Mouse (Mus musculus): Measurements from ENCODE around the gene Dnajc30.

Dnajc30 gene

GRCm38 (mm10) chr5:135109017-135109416, 45.0 kb downstream of the Dnajc30 start:
- DNase-seq (ENCODE audit: low spot score in 2 of 2), result no peak

- no peak for DNase-seq (ENCODE audit: low spot score in 2 of 2)
These were observed 45.4 kb downstream of the Dnajc30 start for GRCm38 (mm10) chr5:135109426-135109825.

DNA sequence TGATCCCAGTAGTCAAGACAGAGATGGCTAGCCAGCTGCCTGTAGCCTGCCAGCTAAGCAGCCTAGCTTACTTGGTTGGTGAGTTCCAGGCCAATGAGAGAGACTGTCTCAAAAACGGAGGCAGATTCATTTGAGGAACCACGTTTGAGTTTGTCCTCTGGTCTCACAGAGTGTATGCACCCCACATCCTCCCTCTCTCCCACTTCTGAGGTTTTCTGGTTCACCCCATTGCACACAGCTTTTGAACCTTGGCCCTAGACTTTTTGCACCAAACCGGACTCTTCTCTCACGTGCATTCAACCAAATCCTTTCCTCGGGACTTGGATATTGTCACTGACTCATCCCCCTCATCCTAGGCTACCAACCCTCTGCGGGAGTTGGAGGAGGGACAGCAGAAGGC, 46.0 kb downstream of the Dnajc30 start:
- no peak for DNase-seq (ENCODE audit: low spot score in 2 of 2)

DNA sequence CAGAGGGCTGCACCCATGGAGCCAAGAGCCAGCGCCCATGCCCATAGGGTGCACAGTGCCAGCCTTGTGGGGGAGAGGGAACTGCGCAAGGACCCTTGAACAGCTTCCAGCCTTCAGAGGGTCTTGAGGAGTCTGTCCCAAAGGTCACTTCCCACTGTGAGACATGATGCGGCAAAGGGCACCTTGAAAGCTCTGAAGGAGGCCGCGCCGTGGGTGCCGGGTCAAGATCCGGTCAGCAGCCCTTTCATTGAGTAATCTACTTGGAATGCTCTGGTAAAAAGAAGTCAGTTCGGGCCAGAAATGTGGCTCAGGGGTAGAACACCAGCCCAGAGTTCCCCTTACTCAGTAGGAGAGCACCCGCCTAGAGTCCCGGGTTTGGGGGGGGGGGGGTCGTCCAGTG, 49.8 kb downstream of the Dnajc30 start:
- no peak for DNase-seq (ENCODE audit: low spot score in 2 of 2)

DNA sequence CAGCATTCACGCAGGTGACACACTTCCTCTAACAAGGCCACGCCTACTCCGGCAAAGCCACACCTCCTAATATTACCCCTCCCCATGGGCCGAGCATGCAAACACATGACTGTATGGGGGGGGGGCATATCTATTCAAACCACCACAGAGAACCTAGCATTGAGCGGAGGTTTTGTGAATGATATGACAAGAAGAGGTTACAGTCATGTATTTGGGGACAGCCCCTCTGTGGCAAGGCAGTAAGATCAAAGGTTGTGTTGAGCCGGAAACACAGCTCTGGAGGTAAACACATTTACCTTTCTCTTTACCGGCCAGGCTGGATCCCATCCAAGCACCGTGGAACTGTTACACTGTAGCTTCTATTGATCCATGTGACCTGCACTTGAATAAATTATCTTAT, 51.2 kb downstream of the Dnajc30 start:
- DNase-seq (ENCODE audit: low spot score in 2 of 2), result no peak

All from frontal cortex, postnatal 10 days (tissue).